Mouse (Mus musculus) small intestine, adult 2 months (tissue): ENCODE measurements around the gene Zfhx2. TPM values are rescaled to one million over a fixed set of nuclear protein-coding genes. Genes with fewer than 3 reads are reported as not detected.

Experiments used
- H3K27ac ChIP-seq: fragments of 200-500 bp; 2 replicates; pipeline ENCODE4 v1.5.1; 2012; ENCODE audit warnings: low read depth, low read length, control low read depth, inconsistent platforms; ENCODE audit not compliant: insufficient read depth
- H3K27me3 ChIP-seq: fragments of 200-500 bp; 2 replicates; pipeline ENCODE4 v1.6.1; 2012; ENCODE audit warnings: mild to moderate bottlenecking, moderate library complexity, low read length, inconsistent platforms; ENCODE audit not compliant: control insufficient read depth, insufficient read depth
- H3K36me3 ChIP-seq: fragments of 200-500 bp; 2 replicates; pipeline ENCODE4 v1.6.1; 2012; ENCODE audit warnings: mild to moderate bottlenecking, low read length, control low read depth, inconsistent platforms; ENCODE audit not compliant: control insufficient read depth, insufficient read depth
- H3K4me1 ChIP-seq: fragments of 200-500 bp; 2 replicates; pipeline ENCODE4 v1.6.1; 2012; ENCODE audit warnings: low read length, inconsistent platforms, mixed read lengths; ENCODE audit not compliant: control insufficient read depth, insufficient read depth, insufficient read length
- H3K4me3 ChIP-seq: fragments of 200-500 bp; 2 replicates; pipeline ENCODE4 v1.5.1; 2012; ENCODE audit warnings: low read depth, mild to moderate bottlenecking, control low read depth, inconsistent platforms, low read length, moderate library complexity
- CTCF ChIP-seq: fragments of 200-500 bp; IDR thresholded peaks from 2 replicates; pipeline ENCODE4 v1.5.1; 2012; ENCODE audit warnings: low read depth, mild to moderate bottlenecking, control low read depth, inconsistent platforms, low read length, moderate library complexity, mixed read lengths; ENCODE audit not compliant: insufficient replicate concordance, insufficient read length; ENCODE audit errors: extremely low read depth
- POLR2A ChIP-seq: fragments of 200-500 bp; IDR thresholded peaks from 2 replicates; pipeline ENCODE4 v1.6.1; 2012; ENCODE audit warnings: low read depth, mild to moderate bottlenecking, control low read depth, inconsistent platforms, low read length, moderate library complexity
- WGBS: fragments of 180-500 bp; shearing (Covaris S2); methylation state at CpG from one replicate; pipeline ENCODE4 v1.1.7; 2018; 5-methylcytosine and 5-hydroxymethylcytosine counted together
- polyA plus RNA-seq: library from polyadenylated mRNA; depleted of rRNA; stranded (reverse); fragments of >200 nt; gene quantifications from 2 replicates; pipeline ENCODE4 v1.2.3, GENCODE M21; 2012

Gene Zfhx2
- polyA plus RNA-seq, 1 experiment = 4.2 TPM

DNA sequence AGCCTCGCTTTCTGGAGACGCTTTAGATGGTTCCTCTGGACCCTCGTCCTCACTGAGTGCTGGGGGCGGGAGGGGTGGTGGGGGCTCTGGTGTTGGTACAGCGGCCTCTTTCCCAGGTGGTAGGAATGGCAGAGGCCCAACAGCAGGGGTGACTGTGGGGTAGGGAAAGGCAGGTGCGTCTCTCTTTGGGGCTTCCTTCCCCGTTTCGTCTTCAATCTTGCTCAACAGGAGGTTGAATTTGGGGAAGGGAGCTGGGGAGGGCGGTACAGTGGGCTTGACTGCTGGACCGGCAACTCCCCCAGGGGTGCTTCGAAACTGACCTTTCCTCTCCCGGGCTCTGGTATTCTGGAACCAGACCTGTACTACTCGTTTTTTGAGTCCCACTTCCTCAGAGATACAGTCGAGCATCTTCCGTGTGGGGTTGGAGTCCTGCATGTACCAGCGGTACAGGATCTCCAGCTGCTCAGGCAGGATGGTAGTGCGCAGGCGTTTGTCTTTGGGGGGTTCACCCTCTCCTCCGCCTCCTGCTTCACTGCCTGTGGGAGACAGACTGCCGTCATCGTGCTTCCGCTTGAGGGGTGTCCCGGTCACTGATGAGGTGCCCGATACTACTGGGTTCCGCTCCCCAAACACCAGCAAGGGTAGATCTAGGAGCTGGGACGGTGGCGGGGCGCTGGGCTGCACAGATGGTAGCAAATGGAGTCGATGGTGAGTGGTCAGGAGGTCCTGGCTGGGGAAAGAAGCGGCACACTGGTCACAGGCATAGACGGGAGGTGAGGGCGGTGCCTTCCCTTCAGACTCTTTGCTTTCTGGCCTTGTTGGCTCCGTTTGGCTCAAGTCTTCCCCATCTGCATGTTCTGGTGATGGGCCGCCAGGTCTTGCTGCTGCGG, 27.4 kb downstream of the Zfhx2 start:
- TF ChIP-seq CTCF = no peak
- TF ChIP-seq POLR2A = no peak
- peaks cover 7% of the 10 kb centered on the region; the same call in 1 of the 2 replicates for H3K36me3 ChIP-seq
- H3K27ac ChIP-seq = no peak overlapping the region
- 82% methylated on average over 35 of the region's 35 CpGs for WGBS
- H3K4me1 ChIP-seq = peaks cover 1% of the 10 kb centered on the region; the same call in 1 of the 2 replicates
- no peaks in the 10 kb centered on the region for H3K27me3 ChIP-seq
- no peak overlapping the region for H3K4me3 ChIP-seq

DNA sequence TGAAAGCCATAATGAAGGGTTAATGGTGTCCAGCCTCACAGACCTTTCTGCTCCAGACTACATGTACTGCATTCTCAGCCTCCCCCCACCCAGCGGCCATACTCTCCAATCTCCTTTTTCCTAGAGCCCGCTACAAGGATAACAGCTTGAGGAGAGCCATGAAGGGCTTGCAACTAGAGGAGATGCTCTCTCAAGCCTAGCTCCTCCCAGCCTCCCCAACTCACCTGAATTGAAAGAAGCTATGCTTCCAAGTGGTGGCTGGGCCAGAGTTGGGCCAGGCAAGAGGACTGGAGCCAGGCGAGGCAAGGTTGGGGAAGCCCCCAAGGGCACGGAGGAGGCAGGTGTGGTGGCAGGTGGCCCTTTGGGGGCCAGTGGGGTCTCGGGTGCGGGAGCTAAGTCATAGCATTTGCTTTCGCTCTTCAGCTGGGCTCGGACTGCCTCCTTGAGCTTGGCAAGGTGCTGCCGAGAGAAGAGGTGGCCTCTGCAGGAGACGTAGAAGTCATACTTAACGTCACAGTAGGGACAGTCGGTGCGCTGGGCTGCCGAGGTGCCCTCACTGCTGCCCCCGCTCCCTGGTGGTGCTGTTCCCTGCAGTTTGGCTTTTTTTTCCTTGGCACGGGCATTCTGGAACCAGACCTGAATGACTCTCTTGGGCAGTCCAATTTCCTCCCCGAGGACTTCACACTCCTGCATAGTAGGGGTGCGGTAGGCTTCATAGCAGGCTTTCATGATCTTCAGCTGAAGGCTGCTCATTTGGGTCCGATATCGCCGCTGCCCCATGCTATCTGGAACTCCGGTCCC, 28.3 kb downstream of the Zfhx2 start:
- Histone ChIP-seq H3K27ac (no peak overlapping the region), H3K4me3 (no peak overlapping the region), H3K27me3 (no peaks in the 10 kb centered on the region), H3K36me3 (peaks cover 7% of the 10 kb centered on the region; the same call in 1 of the 2 replicates), H3K4me1 (peaks cover 2% of the 10 kb centered on the region; the same call in 1 of the 2 replicates)
- TF ChIP-seq POLR2A (no peak), CTCF (no peak)
- 89% methylated on average over 22 of the region's 22 CpGs for WGBS

DNA sequence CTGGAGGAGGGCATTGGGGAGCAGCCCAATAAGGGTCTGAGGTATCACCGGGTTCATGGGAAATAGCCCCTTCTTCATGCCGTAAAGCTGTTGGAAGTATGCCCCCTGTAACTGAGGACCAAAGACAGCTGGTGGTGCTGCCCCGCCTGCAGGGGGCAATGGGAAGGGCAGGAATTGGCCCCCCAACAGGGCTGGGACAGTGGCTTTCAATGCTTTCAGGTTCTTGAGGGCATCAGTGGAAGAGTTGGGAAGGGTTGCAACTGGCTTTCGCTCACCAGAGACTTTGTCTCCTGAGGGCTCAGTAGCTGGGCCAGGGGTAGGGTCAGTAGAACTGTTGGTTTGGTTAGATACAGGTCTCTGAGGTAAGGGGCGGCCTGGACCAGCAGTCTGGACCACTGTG, 29.0 kb downstream of the Zfhx2 start:
- TF ChIP-seq CTCF = no peak
- TF ChIP-seq POLR2A = no peak
- no peak overlapping the region for H3K27ac ChIP-seq
- WGBS = 87% methylated on average over 5 of the region's 5 CpGs
- H3K36me3 ChIP-seq = peaks cover 7% of the 10 kb centered on the region; the same call in 1 of the 2 replicates
- H3K4me3 ChIP-seq = no peak overlapping the region
- H3K4me1 ChIP-seq = peaks cover 2% of the 10 kb centered on the region; the same call in 1 of the 2 replicates
- no peaks in the 10 kb centered on the region for H3K27me3 ChIP-seq

DNA sequence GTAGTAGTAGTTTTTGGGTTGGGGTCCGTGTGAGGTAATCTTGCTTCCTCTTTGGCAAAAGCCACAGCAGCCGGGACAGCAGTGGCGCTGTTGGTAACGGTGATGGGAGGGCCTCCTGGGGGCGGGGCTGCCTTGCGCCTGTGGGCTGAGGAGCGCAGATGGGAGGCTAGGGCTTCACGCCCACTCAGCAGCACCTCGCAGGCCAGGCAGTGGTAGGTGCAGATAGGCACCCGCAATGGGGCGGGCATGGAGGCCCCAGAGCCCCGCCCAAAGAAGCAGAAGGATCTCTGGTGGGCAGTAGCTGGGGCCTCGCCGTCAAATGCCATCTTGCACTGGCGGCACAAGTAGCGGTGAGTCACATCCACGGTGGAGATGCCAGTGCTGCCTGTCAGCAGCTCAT, 29.5 kb downstream of the Zfhx2 start:
- no peak for TF ChIP-seq CTCF
- no peak for TF ChIP-seq POLR2A

DNA sequence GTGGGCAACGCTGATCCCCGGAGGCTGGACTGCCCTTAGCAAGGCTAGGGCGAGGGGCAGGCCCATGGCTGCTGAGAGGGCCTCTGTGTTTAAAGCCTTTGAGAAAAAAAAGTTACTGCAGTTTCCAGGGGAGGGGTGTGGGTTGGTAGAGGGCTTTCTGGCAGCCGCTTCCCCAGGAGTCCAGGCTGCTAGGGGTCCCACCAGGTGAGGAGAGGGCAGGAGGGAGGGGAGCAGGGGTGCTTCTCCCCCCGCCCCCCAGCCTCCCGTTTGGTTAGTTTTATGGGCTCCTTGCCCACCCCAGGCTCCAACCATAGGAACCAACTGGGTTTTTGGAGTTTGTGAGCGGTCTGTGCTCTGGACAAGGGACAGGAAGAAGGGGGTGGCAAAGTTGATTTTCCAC, 30.3 kb downstream of the Zfhx2 start:
- TF ChIP-seq CTCF (no peak), POLR2A (no peak)
- 55% methylated on average over 7 of the region's 7 CpGs for WGBS

More for the DNA sequence above, 29.5 kb downstream of the Zfhx2 start:
- H3K36me3 ChIP-seq = peaks cover 7% of the 10 kb centered on the region; the same call in 1 of the 2 replicates
- WGBS = 44% methylated on average over 17 of the region's 17 CpGs
- peaks cover 2% of the 10 kb centered on the region; the same call in 1 of the 2 replicates for H3K4me1 ChIP-seq
- no peak overlapping the region for H3K27ac ChIP-seq
- H3K27me3 ChIP-seq = no peaks in the 10 kb centered on the region
- H3K4me3 ChIP-seq = no peak overlapping the region

DNA sequence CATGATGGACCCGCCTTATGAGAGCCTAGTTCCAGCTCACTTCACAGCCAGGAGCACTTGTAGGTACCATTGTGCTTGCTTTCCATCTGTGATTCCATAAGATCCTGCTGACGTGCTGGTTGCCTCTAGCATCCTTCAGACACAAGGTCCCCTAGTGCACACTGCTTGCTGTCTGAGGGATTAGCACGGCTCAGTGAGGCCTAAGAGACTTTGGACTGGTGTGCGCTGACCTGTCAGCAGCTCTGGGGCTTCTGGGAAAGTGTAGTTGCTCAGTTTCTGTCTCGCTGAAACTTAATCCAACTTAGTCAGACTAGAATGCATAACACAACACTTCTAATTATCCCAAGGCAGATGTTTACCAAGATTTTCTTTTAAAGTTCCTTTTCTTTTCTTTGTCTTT, 32.2 kb downstream of the Zfhx2 start:
- TF ChIP-seq POLR2A (no peak), CTCF (no peak)
- Histone ChIP-seq H3K4me1 (peaks cover 2% of the 10 kb centered on the region; the same call in 1 of the 2 replicates), H3K27me3 (no peaks in the 10 kb centered on the region), H3K36me3 (no peaks in the 10 kb centered on the region), H3K4me3 (no peak overlapping the region), H3K27ac (no peak overlapping the region)
- WGBS = 63% methylated on average over 5 of the region's 5 CpGs

More for the DNA sequence above, 30.3 kb downstream of the Zfhx2 start:
- no peak overlapping the region for H3K4me3 ChIP-seq
- no peaks in the 10 kb centered on the region for H3K27me3 ChIP-seq
- H3K27ac ChIP-seq = no peak overlapping the region
- H3K4me1 ChIP-seq = peaks cover 2% of the 10 kb centered on the region; the same call in 1 of the 2 replicates
- peaks cover 4% of the 10 kb centered on the region; the same call in 1 of the 2 replicates for H3K36me3 ChIP-seq

DNA sequence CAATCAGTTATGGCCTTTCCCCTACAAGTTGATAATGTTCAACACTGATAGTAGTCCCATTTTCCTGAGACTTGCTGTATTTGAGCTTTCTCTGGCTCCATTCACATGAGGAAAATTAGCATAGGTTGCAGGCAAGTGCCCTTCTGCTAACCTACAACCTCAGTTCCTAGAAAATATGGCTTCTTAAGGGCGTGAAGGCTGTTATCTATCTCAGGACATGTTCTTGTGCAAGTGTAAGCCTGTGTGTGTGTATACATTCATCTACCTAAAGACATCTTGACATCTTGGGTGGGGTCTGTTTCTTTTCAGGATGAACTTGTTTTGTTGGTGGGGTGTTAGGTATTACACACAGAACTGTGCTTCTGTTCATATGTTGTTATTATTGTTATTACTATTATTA, 33.1 kb downstream of the Zfhx2 start:
- Histone ChIP-seq H3K27ac (no peak overlapping the region), H3K27me3 (no peaks in the 10 kb centered on the region), H3K4me1 (peaks cover 2% of the 10 kb centered on the region; the same call in 1 of the 2 replicates), H3K36me3 (no peaks in the 10 kb centered on the region), H3K4me3 (no peak overlapping the region)
- TF ChIP-seq CTCF (no peak), POLR2A (no peak)
- WGBS = 74% methylated on average over 1 of the region's 1 CpGs
